Mouse (Mus musculus) common myeloid progenitor, adult 5-6 weeks (primary cell): Measurements from ENCODE around the gene Sec31b. TPM values are rescaled to one million over a fixed set of nuclear protein-coding genes. Genes with fewer than 3 reads are reported as not detected.

Source experiments
- ATAC-seq: replicated peaks from 2 replicates; pipeline ENCODE4 v1.8.0; 2016; ENCODE audit warnings: low read depth, mild to moderate bottlenecking, moderate TSS enrichment, inconsistent platforms; ENCODE audit not compliant: poor library complexity, severe bottlenecking
- total RNA-seq: library from RNA; stranded (forward); fragments of 200-1000, 187-1606 nt; gene quantifications from 2 replicates; pipeline ENCODE4 v1.2.3, GENCODE M21; 2017

Gene Sec31b
- total RNA-seq, 1 experiment from 2014 or later: 2.6 TPM

DNA sequence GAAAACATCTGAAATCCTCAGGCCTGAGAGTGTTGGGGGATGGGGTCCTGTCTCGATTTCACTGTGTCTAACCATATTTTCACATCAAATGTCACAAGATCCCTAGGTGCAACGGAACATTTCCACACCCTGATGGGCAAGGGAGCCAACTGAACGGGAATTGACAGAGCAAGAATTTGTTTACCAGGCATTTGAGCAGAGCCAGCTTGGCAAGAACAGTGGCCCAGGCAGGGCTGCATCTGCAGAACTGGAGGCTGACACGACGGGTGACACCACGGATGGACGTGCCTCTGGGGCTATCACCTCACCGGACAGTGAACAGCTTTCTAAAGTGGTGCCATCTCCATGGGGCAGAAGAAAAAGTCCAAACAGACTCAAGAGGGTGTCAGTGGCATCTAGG is 8.2 kb downstream of the Sec31b start:
- no peak for ATAC-seq

- no peak for ATAC-seq
These were observed 10.3 kb downstream of the Sec31b start for GRCm38 (mm10) chr19:44535376-44535775.

GRCm38 (mm10) chr19:44530018-44530417 is 15.6 kb downstream of the Sec31b start:
- ATAC-seq: no peak

DNA sequence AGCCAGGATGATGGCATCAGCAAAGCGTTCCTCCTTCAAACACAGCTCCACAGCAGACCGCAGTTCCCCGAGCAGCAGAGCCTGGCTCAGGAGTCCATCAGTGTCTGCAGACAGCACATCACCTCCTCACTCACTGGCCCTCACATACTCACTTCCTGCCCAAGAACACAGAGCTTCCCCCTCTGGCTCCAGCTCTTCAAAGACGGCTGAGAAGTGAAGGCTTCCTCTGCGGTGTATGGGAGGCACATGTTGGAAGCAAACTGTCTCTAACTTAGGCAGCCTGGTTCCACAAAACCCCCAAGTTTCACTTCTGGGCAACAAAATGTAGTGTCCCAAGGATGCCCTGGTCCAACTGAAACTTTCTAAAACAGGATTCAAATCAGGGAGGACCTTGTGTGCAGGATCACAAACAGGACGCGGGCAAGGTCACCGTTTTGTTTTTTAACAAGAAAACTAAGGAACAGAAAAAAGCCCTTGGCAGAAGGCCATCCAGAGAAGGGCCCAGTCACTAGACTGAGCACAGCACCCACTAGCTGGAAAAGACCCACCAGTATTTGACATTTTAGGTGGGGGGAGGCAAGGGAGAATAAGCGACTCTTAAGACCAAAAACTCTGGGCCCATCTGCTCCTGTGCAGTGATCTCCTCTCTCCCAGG is 20.0 kb downstream of the Sec31b start:
- peak; percentile 86 for ATAC-seq

DNA sequence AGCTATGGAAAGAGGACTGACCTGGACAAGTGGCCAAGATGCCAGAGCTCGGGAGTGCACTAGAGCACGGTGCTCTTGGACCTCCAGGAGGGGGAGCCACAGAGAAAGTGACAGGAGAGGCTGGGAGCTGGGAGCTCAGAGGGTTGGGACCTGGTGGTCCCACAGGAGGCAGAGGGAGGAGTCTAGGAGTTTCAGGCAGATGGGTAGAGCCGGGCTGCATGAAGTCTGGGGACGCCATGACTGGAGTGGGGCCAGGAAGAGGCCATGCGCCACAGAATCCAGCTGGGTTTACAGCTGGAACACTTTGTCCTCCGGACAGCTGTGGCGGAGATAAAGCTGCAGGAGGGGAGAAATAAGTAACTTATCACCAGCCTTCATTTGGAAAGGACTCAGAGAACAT is 26.5 kb downstream of the Sec31b start:
- ATAC-seq: no peak

- ATAC-seq: no peak
These were observed 27.5 kb downstream of the Sec31b start for GRCm38 (mm10) chr19:44517996-44518768.

- no peak for ATAC-seq
These were observed 29.9 kb downstream of the Sec31b start for GRCm38 (mm10) chr19:44515769-44516168.

DNA sequence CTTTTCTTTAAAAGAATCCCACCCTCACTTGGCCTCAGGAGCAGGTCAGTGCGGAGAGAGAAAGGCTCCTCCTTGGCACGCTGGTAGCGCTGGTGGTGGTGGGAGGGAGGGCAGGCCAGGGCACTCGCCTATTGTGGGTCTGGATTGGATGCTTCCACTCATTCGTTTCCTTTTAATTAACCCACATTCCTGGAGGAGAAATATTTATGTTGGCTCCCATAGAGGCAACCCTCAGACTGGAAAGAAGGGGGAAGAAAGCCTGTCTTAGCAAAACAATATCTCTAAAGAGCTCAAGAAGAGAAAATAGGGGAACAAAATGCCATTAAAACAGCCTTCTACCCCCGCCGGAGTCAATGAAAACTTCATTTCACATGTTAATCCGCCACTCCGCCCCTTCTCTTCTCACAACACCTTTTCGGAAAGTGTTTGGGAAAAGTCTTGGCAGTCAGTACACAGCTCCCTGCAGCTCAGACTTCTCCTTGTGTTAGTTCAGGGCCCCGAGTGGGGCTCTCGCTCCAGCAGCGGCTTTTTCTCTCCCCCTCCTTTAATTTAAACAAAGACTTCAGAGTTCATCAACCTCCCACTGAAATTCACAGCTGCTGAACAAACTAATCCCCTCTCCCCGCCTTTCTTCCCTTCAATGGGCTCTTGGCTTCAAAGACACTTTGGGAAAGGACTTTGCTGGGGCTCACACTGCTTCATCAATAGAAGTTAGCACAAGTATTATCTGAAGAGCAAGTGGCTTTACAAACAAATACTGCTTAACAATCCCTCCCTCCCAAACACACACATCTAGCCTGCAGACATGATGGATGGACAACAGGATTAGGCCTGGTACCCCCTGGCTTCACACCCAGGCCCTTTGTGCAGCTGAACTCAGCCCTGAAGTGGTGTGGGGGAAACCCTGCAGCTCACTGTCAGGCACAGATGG is 30.9 kb downstream of the Sec31b start:
- no peak for ATAC-seq

DNA sequence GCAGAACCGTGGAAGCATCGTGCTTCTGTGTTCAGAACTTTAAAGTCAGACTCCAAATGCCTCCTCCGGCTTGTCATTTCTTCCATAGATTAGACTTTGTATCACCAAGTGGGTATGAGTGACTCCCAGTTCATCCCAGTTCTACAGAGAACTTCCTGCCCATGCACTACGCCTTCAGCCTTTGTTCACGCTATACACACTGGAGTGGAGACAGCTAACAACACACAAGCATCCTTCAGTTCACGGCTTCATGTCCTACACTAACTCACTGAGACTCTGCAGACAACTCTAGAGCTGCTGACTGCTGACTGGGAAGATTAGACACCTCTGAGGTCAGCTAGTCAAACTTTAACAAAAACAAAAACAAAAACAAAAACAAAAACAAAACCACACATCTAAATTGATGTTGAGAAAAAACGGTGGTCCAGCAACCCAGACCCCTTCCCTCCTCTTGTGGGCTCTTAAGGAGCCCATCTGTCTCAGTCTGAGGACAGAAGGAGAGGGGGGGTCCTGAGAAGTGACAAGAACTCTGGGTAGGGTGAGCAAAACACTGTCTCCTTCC is 31.7 kb downstream of the Sec31b start:
- ATAC-seq: no peak

- ATAC-seq: no peak
These were observed 32.4 kb downstream of the Sec31b start for GRCm38 (mm10) chr19:44513054-44513833.

DNA sequence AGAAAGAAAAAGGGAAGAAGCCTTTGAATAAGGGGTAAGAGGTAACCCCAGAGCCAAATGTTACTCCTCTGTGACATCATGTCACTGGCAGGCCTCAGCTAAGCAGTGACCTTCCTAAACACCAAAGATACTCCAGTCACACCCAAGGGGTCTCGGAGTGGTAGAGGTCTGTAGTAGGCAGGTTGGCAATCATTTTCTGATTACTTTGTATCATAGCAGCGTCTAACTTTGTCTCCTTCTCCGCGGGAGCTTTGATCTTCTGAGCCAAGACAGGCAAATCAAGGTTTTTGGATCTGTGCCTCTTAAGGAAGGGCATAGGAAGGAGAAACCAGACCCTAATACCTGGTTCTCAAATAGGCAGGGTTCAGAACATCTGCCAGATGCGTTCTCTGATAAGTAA is 33.1 kb downstream of the Sec31b start:
- no peak for ATAC-seq

GRCm38 (mm10) chr19:44511451-44512231 is 34.0 kb downstream of the Sec31b start:
- no peak for ATAC-seq

DNA sequence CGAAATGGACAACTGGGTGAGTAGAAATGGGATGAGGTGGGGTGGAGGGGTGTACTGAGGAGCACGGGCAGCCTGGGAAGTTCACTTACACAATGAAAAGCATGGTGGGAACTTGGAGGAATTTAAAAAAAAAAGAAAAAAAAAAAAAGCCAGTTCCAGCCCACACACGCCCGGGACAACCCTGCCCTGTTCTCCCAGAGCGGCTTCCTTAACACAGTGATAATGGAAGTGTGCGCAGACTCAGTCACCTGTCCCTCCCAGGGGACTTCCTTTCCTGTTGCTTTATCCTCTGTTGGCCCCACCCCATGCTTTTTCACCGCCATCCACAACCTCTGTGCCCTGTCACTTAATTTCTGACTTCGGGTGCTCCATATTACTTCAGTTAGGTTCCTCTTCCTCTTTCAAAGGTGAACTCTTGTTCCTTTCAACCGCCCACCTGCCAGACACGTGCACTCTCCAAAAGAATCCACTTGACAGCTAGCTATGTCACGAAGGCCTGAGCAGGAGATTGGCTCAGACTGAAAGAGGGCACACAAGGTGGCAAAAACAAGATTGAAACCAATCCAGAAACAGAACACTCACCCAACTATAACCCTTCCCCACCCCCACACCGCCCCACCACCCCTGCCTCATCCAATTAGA is 35.0 kb downstream of the Sec31b start:
- peak; percentile 24; the same call in 1 of the 2 replicates for ATAC-seq

GRCm38 (mm10) chr19:44502741-44503140 is 42.9 kb downstream of the Sec31b start:
- no peak for ATAC-seq

GRCm38 (mm10) chr19:44501925-44502324 is 43.7 kb downstream of the Sec31b start:
- ATAC-seq: no peak

- ATAC-seq: no peak
These were observed 45.4 kb downstream of the Sec31b start for GRCm38 (mm10) chr19:44500240-44500639.

DNA sequence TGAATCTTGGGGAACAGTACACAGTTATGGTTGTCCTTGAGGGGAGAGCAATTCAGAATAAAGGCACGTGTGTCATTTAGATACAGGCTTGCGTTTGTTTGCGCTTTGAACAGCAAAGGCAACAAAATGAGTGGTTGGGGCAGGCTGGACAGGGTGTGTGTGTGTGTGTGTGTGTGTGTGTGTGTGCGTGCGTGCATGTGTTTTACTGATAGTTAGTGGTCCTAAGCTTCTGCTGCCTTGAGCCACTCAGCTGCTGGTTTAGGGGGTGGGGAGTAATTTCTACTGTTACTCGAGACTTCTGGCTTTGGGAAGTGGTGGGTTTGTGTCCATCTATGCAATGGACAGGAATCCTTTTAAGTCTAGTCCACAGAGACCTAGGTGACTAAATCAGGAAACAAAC is 46.7 kb downstream of the Sec31b start:
- no peak for ATAC-seq

DNA sequence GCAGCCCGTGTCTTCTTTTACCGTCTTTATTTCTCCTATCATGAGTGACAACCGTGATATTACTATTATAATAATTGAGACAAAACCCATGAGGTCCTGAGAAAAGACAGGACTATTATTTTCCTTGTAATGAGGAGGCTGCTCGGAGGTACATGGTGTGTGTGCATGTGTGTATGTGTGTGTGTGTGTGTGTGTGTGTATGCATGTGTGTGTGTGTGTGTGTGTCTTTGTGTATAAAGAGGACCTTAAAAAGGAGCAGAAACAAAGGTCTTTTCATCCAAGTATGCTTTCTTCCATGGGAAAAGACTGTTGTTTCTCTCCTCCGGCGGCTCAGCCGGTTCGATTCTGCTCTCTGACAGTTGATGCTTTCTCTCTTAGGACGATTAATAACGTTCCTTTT is 48.7 kb downstream of the Sec31b start:
- ATAC-seq: no peak
